Mouse (Mus musculus) midbrain, embryonic 12.5 days (tissue): ENCODE measurements around the gene Plcb3. TPM values are rescaled to one million over a fixed set of nuclear protein-coding genes. Genes with fewer than 3 reads are reported as not detected.
A peak's percentile ranks its signal among the peaks of the same experiment; 100 is the strongest.

ENCODE experiments used
- ATAC-seq: fragments of 200-750 bp; cut with Nextera tagmentation; 2 replicates; pipeline ENCODE4 v1.8.0; 2017; ENCODE audit warnings: low read depth, moderate TSS enrichment, moderate library complexity; ENCODE audit not compliant: low FRiP score
- H3K27ac ChIP-seq: fragments of 300-500 bp; sonication (generic); replicated peaks from 2 replicates; pipeline ENCODE4 v1.5.1; 2016; ENCODE audit warnings: mild to moderate bottlenecking
- H3K27me3 ChIP-seq: fragments of 300-500 bp; sonication (generic); 2 replicates; pipeline ENCODE4 v1.6.1; 2016; ENCODE audit warnings: mild to moderate bottlenecking
- H3K36me3 ChIP-seq: fragments of 300-500 bp; sonication (generic); 2 replicates; pipeline ENCODE4 v1.6.1; 2016
- H3K4me1 ChIP-seq: fragments of 300-500 bp; sonication (generic); 2 replicates; pipeline ENCODE4 v1.6.1; 2016
- H3K4me2 ChIP-seq: fragments of 300-500 bp; sonication (generic); replicated peaks from 2 replicates; pipeline ENCODE4 v1.6.1; 2016; ENCODE audit warnings: mild to moderate bottlenecking, moderate library complexity
- H3K4me3 ChIP-seq: fragments of 300-500 bp; sonication (generic); 2 replicates; pipeline ENCODE4 v1.5.1; 2016; ENCODE audit warnings: mild to moderate bottlenecking
- H3K9ac ChIP-seq: fragments of 300-500 bp; sonication (generic); replicated peaks from 2 replicates; pipeline ENCODE4 v1.6.1; 2016; ENCODE audit warnings: mild to moderate bottlenecking, moderate library complexity
- H3K9me3 ChIP-seq: fragments of 300-500 bp; sonication (generic); 2 replicates; pipeline ENCODE4 v1.6.1; 2016; ENCODE audit warnings: mild to moderate bottlenecking
- WGBS: fragments of 180-500 bp; shearing (Covaris S2); methylation state at CpG from one replicate; pipeline ENCODE4 v1.1.7; 2016; 5-methylcytosine and 5-hydroxymethylcytosine counted together
- polyA plus RNA-seq: library from polyadenylated mRNA; unstranded; fragments of >200 nt; fragmentation: Nextera tagmentation; extraction: Ambion mirVana; gene quantifications from 2 replicates; pipeline ENCODE4 v1.2.1, GENCODE M21; 2016

The Plcb3 gene
- polyA plus RNA-seq, 1 experiment from 2014 or later = 22.5 TPM

GRCm38 (mm10) chr19:6954046-6954445 is 22.2 kb downstream of the Plcb3 start:
- Histone ChIP-seq H3K4me2 (no peak overlapping the region), H3K4me1 (peaks cover 23% of the 10 kb centered on the region), H3K27me3 (no peaks in the 10 kb centered on the region), H3K9ac (no peak overlapping the region), H3K36me3 (peaks cover 7% of the 10 kb centered on the region), H3K27ac (no peak overlapping the region), H3K4me3 (no peak overlapping the region), H3K9me3 (no peaks in the 10 kb centered on the region)
- ATAC-seq = no peak
- 54% methylated on average over 9 of the region's 9 CpGs for WGBS

- no peak for ATAC-seq
- Histone ChIP-seq H3K36me3 (peaks cover 7% of the 10 kb centered on the region), H3K4me3 (peak overlapping the region; percentile 60), H3K9me3 (no peaks in the 10 kb centered on the region), H3K9ac (peak overlapping the region; percentile 56), H3K27me3 (no peaks in the 10 kb centered on the region), H3K4me1 (peaks cover 23% of the 10 kb centered on the region), H3K27ac (peak overlapping the region; percentile 98; the same call in 1 of the 2 replicates), H3K4me2 (peak overlapping the region; percentile 83)
- WGBS = 35% methylated on average over 3 of the region's 3 CpGs
These were observed 23.6 kb downstream of the Plcb3 start for GRCm38 (mm10) chr19:6952712-6953037.

- 3% methylated on average over 31 of the region's 31 CpGs for WGBS
- no peaks in the 10 kb centered on the region for H3K9me3 ChIP-seq
- H3K9ac ChIP-seq = peak overlapping the region; percentile 56
- no peaks in the 10 kb centered on the region for H3K27me3 ChIP-seq
- peaks cover 7% of the 10 kb centered on the region for H3K36me3 ChIP-seq
- peak; percentile 44 for ATAC-seq
- H3K4me3 ChIP-seq = peak overlapping the region; percentile 60
- peaks cover 23% of the 10 kb centered on the region for H3K4me1 ChIP-seq
- H3K4me2 ChIP-seq = peak overlapping the region; percentile 83
- peak overlapping the region; percentile 98 for H3K27ac ChIP-seq
These were observed 24.1 kb downstream of the Plcb3 start for GRCm38 (mm10) chr19:6951994-6952711.

- no peaks in the 10 kb centered on the region for H3K27me3 ChIP-seq
- ATAC-seq = peak; percentile 77
- H3K4me3 ChIP-seq = peak overlapping the region; percentile 60
- peaks cover 7% of the 10 kb centered on the region for H3K36me3 ChIP-seq
- H3K27ac ChIP-seq = peak overlapping the region; percentile 98
- no peaks in the 10 kb centered on the region for H3K9me3 ChIP-seq
- 1% methylated on average over 35 of the region's 35 CpGs for WGBS
- H3K9ac ChIP-seq = peak overlapping the region; percentile 56
- peaks cover 23% of the 10 kb centered on the region for H3K4me1 ChIP-seq
- H3K4me2 ChIP-seq = peak overlapping the region; percentile 83
These were observed 24.8 kb downstream of the Plcb3 start for GRCm38 (mm10) chr19:6951381-6951968.

- peak; percentile 66 for ATAC-seq
These were observed 25.6 kb downstream of the Plcb3 start for GRCm38 (mm10) chr19:6950613-6951153.

GRCm38 (mm10) chr19:6949951-6950350 is 26.3 kb downstream of the Plcb3 start:
- Histone ChIP-seq H3K4me1 (peaks cover 23% of the 10 kb centered on the region), H3K4me2 (peak overlapping the region; percentile 83), H3K36me3 (0 out of 2 replicates have a peak, but pooled peaks cover 4% of the 10 kb centered on the region), H3K4me3 (peak overlapping the region; percentile 60), H3K9me3 (no peaks in the 10 kb centered on the region), H3K27me3 (no peaks in the 10 kb centered on the region), H3K9ac (peak overlapping the region; percentile 56), H3K27ac (peak overlapping the region; percentile 98; the same call in 1 of the 2 replicates)
- no peak for ATAC-seq
- WGBS = 60% methylated on average over 5 of the region's 5 CpGs

More at GRCm38 (mm10) chr19:6950613-6951153, 25.6 kb downstream of the Plcb3 start:
- Histone ChIP-seq H3K4me2 (peak overlapping the region; percentile 83), H3K9me3 (no peaks in the 10 kb centered on the region), H3K9ac (peak overlapping the region; percentile 56), H3K4me1 (peaks cover 23% of the 10 kb centered on the region), H3K4me3 (peak overlapping the region; percentile 60), H3K27me3 (no peaks in the 10 kb centered on the region), H3K27ac (peak overlapping the region; percentile 98), H3K36me3 (peaks cover 9% of the 10 kb centered on the region)
- under 1% methylated on average over 28 of the region's 28 CpGs for WGBS

GRCm38 (mm10) chr19:6949532-6949931 is 26.7 kb downstream of the Plcb3 start:
- Histone ChIP-seq H3K36me3 (0 out of 2 replicates have a peak, but pooled peaks cover 4% of the 10 kb centered on the region), H3K9me3 (no peaks in the 10 kb centered on the region), H3K4me2 (no peak overlapping the region), H3K27me3 (no peaks in the 10 kb centered on the region), H3K4me1 (peaks cover 23% of the 10 kb centered on the region), H3K9ac (no peak overlapping the region; the same call in 1 of the 2 replicates), H3K4me3 (no peak overlapping the region), H3K27ac (no peak overlapping the region)
- ATAC-seq = no peak
- 91% methylated on average over 5 of the region's 5 CpGs for WGBS

GRCm38 (mm10) chr19:6948186-6948585 is 28.1 kb downstream of the Plcb3 start:
- peaks cover 24% of the 10 kb centered on the region for H3K4me1 ChIP-seq
- H3K9ac ChIP-seq = no peak overlapping the region
- H3K36me3 ChIP-seq = 0 out of 2 replicates have a peak, but pooled peaks cover 4% of the 10 kb centered on the region
- no peak overlapping the region for H3K4me2 ChIP-seq
- H3K9me3 ChIP-seq = no peaks in the 10 kb centered on the region
- no peak overlapping the region for H3K27ac ChIP-seq
- no peaks in the 10 kb centered on the region for H3K27me3 ChIP-seq
- H3K4me3 ChIP-seq = no peak overlapping the region
- WGBS = 73% methylated on average over 4 of the region's 4 CpGs
- no peak for ATAC-seq

- no peaks in the 10 kb centered on the region for H3K9me3 ChIP-seq
- H3K4me3 ChIP-seq = no peak overlapping the region
- ATAC-seq = no peak
- H3K4me1 ChIP-seq = peaks cover 24% of the 10 kb centered on the region
- 66% methylated on average over 4 of the region's 4 CpGs for WGBS
- no peak overlapping the region for H3K9ac ChIP-seq
- 0 out of 2 replicates have a peak, but pooled peaks cover 4% of the 10 kb centered on the region for H3K36me3 ChIP-seq
- no peaks in the 10 kb centered on the region for H3K27me3 ChIP-seq
- no peak overlapping the region for H3K27ac ChIP-seq
- no peak overlapping the region for H3K4me2 ChIP-seq
These were observed 28.5 kb downstream of the Plcb3 start for GRCm38 (mm10) chr19:6947742-6948141.

- 93% methylated on average over 6 of the region's 6 CpGs for WGBS
- Histone ChIP-seq H3K27ac (no peak overlapping the region), H3K9ac (no peak overlapping the region), H3K27me3 (0 out of 2 replicates have a peak, but pooled peaks cover 3% of the 10 kb centered on the region), H3K4me3 (no peak overlapping the region), H3K4me1 (peaks cover 32% of the 10 kb centered on the region), H3K4me2 (no peak overlapping the region), H3K9me3 (no peaks in the 10 kb centered on the region), H3K36me3 (0 out of 2 replicates have a peak, but pooled peaks cover 4% of the 10 kb centered on the region)
- ATAC-seq = no peak
These were observed 32.6 kb downstream of the Plcb3 start for GRCm38 (mm10) chr19:6943709-6944108.

- Histone ChIP-seq H3K9me3 (no peaks in the 10 kb centered on the region), H3K4me1 (peaks cover 32% of the 10 kb centered on the region), H3K4me2 (peak overlapping the region; percentile 98), H3K36me3 (0 out of 2 replicates have a peak, but pooled peaks cover 4% of the 10 kb centered on the region), H3K9ac (peak overlapping the region; percentile 84), H3K27me3 (peaks cover 9% of the 10 kb centered on the region), H3K4me3 (peak overlapping the region; percentile 77), H3K27ac (peak overlapping the region; percentile 94)
- ATAC-seq = no peak
- WGBS = 20% methylated on average over 5 of the region's 5 CpGs
These were observed 33.5 kb downstream of the Plcb3 start for GRCm38 (mm10) chr19:6942764-6943163.

- ATAC-seq = peak; percentile 85
- peaks cover 10% of the 10 kb centered on the region for H3K27me3 ChIP-seq
- peak within 1 kb of the TSS; percentile 84 for H3K9ac ChIP-seq
- no peaks in the 10 kb centered on the region for H3K9me3 ChIP-seq
- H3K27ac ChIP-seq = peak within 1 kb of the TSS; percentile 94
- H3K4me3 ChIP-seq = peak within 1 kb of the TSS; percentile 77
- WGBS = under 1% methylated on average over 27 of the region's 27 CpGs
- peak within 1 kb of the TSS; percentile 98 for H3K4me2 ChIP-seq
- H3K4me1 ChIP-seq = peaks cover 32% of the 10 kb centered on the region
- 0 out of 2 replicates have a peak, but pooled peaks cover 4% of the 10 kb centered on the region for H3K36me3 ChIP-seq
These were observed 34.0 kb downstream of the Plcb3 start, which contains the start of gene Gpr137 for GRCm38 (mm10) chr19:6942249-6942691. Gene Gpr137, minus strand, starts transcription at chr19:6942480.
